Mouse (Mus musculus) hindbrain, postnatal 0 days (tissue): ENCODE measurements around the gene Luc7l3. TPM values are rescaled to one million over a fixed set of nuclear protein-coding genes. Genes with fewer than 3 reads are reported as not detected.

Experiments used
- ATAC-seq: fragments of 200-750 bp; cut with Nextera tagmentation; 2 replicates; pipeline ENCODE4 v1.8.0; 2017; ENCODE audit warnings: mild to moderate bottlenecking, moderate TSS enrichment, moderate library complexity
- DNase-seq: peaks from one replicate; pipeline ENCODE4 v3.0.0-alpha.2; 2015; ENCODE audit warnings: low spot score
- H3K27ac ChIP-seq: fragments of 300-500 bp; sonication (generic); 2 replicates; pipeline ENCODE4 v1.5.1; 2014; ENCODE audit warnings: mild to moderate bottlenecking
- H3K27me3 ChIP-seq: fragments of 300-500 bp; sonication (generic); 2 replicates; pipeline ENCODE4 v1.6.1; 2014; ENCODE audit warnings: low read length, mixed read lengths; ENCODE audit not compliant: insufficient read depth
- H3K36me3 ChIP-seq: fragments of 300-500 bp; sonication (generic); 2 replicates; pipeline ENCODE4 v1.6.1; 2014; ENCODE audit warnings: low read length, mixed read lengths; ENCODE audit not compliant: insufficient read depth
- H3K4me1 ChIP-seq: fragments of 300-500 bp; sonication (generic); 2 replicates; pipeline ENCODE4 v1.6.1; 2014; ENCODE audit warnings: antibody characterized with exemption, low read length, mixed read lengths; ENCODE audit not compliant: insufficient read depth
- H3K4me2 ChIP-seq: fragments of 300-500 bp; sonication (generic); 2 replicates; pipeline ENCODE4 v1.6.1; 2014; ENCODE audit warnings: low read depth, mild to moderate bottlenecking, low read length, moderate library complexity, mixed read lengths
- H3K4me3 ChIP-seq: fragments of 300-500 bp; sonication (generic); 2 replicates; pipeline ENCODE4 v1.5.1; 2014; ENCODE audit warnings: low read length
- H3K9ac ChIP-seq: fragments of 300-500 bp; sonication (generic); replicated peaks from 2 replicates; pipeline ENCODE4 v1.6.1; 2014; ENCODE audit warnings: mild to moderate bottlenecking, low read length, moderate library complexity, mixed read lengths
- H3K9me3 ChIP-seq: fragments of 300-500 bp; sonication (generic); 2 replicates; pipeline ENCODE4 v1.6.1; 2016; ENCODE audit warnings: low read length, mixed read lengths
- CTCF ChIP-seq: IDR thresholded peaks from 2 replicates; pipeline ENCODE4 v1.5.1; 2016; ENCODE audit warnings: antibody characterized with exemption, control low read depth, low read depth
- WGBS: fragments of 180-500 bp; shearing (Covaris S2); extraction: QIAGEN DNeasy Blood & Tissue Kit; methylation state at CpG from one replicate; pipeline ENCODE4 v1.1.7; 2014; 5-methylcytosine and 5-hydroxymethylcytosine counted together
- polyA plus RNA-seq: library from polyadenylated mRNA; unstranded; fragments of >200 nt; fragmentation: Nextera tagmentation; extraction: Ambion mirVana; gene quantifications from 2 replicates; pipeline ENCODE4 v1.2.1, GENCODE M21; 2015
- total RNA-seq: library from RNA; depleted of rRNA; stranded (reverse); fragments of >200 nt; gene quantifications from 2 replicates; pipeline ENCODE4 v1.2.3, GENCODE M21; 2014; rRNA removed

Luc7l3 gene
- 36.8 and 44.3 TPM in 2 replicates for total RNA-seq
- polyA plus RNA-seq: 101 and 115 TPM in 2 replicates

- ATAC-seq: peak; percentile 97
- peak; percentile 97 for DNase-seq
- peak within 1 kb of the TSS; percentile 99 for H3K27ac ChIP-seq
- peak within 1 kb of the TSS; percentile 87 for H3K4me2 ChIP-seq
- peaks cover 14% of the 10 kb centered on the region for H3K4me1 ChIP-seq
- peak within 1 kb of the TSS; percentile 99 for H3K9ac ChIP-seq
- H3K27me3 ChIP-seq: no peaks in the 10 kb centered on the region
- no peak for TF ChIP-seq CTCF
- no peaks in the 10 kb centered on the region for H3K9me3 ChIP-seq
- H3K36me3 ChIP-seq: no peaks in the 10 kb centered on the region
- under 1% methylated on average over 36 of the region's 36 CpGs for WGBS
- H3K4me3 ChIP-seq: peak within 1 kb of the TSS; percentile 86
These were observed at the start of gene Luc7l3 for GRCm38 (mm10) chr11:94321931-94322400. Luc7l3 (minus strand) TSS chr11:94321988.

GRCm38 (mm10) chr11:94370809-94371208, 49.0 kb upstream of the Luc7l3 start:
- H3K27ac ChIP-seq: no peak overlapping the region
- no peaks in the 10 kb centered on the region for H3K9me3 ChIP-seq
- no peaks in the 10 kb centered on the region for H3K27me3 ChIP-seq
- H3K4me1 ChIP-seq: no peaks in the 10 kb centered on the region
- H3K4me3 ChIP-seq: no peak overlapping the region
- no peak for TF ChIP-seq CTCF
- no peak overlapping the region for H3K4me2 ChIP-seq
- WGBS: 49% methylated on average over 5 of the region's 5 CpGs
- no peaks in the 10 kb centered on the region for H3K36me3 ChIP-seq
- no peak overlapping the region for H3K9ac ChIP-seq
- ATAC-seq (no peak), DNase-seq (no peak)

- Histone ChIP-seq H3K4me2 (no peak overlapping the region), H3K9ac (no peak overlapping the region), H3K4me3 (no peak overlapping the region), H3K27ac (no peak overlapping the region), H3K4me1 (no peaks in the 10 kb centered on the region), H3K9me3 (no peaks in the 10 kb centered on the region), H3K36me3 (no peaks in the 10 kb centered on the region), H3K27me3 (no peaks in the 10 kb centered on the region)
- ATAC-seq (no peak), DNase-seq (no peak)
- TF ChIP-seq CTCF: no peak
- WGBS: 84% methylated on average over 6 of the region's 6 CpGs
These were observed 48.2 kb upstream of the Luc7l3 start for GRCm38 (mm10) chr11:94369981-94370380.

GRCm38 (mm10) chr11:94365340-94365739, 43.6 kb upstream of the Luc7l3 start:
- no peak for TF ChIP-seq CTCF
- Histone ChIP-seq H3K36me3 (no peaks in the 10 kb centered on the region), H3K27me3 (no peaks in the 10 kb centered on the region), H3K9ac (no peak overlapping the region), H3K4me3 (no peak overlapping the region), H3K4me1 (no peaks in the 10 kb centered on the region), H3K4me2 (no peak overlapping the region), H3K9me3 (no peaks in the 10 kb centered on the region), H3K27ac (no peak overlapping the region)
- ATAC-seq: no peak
- no peak for DNase-seq
- 75% methylated on average over 3 of the region's 3 CpGs for WGBS

- WGBS: 79% methylated on average over 7 of the region's 7 CpGs
- H3K9ac ChIP-seq: no peak overlapping the region
- TF ChIP-seq CTCF: no peak
- H3K4me1 ChIP-seq: no peaks in the 10 kb centered on the region
- no peaks in the 10 kb centered on the region for H3K36me3 ChIP-seq
- no peak overlapping the region for H3K4me3 ChIP-seq
- H3K9me3 ChIP-seq: no peaks in the 10 kb centered on the region
- H3K27ac ChIP-seq: no peak overlapping the region
- no peak for DNase-seq
- no peak overlapping the region for H3K4me2 ChIP-seq
- ATAC-seq: no peak
- H3K27me3 ChIP-seq: no peaks in the 10 kb centered on the region
These were observed 41.9 kb upstream of the Luc7l3 start for GRCm38 (mm10) chr11:94363690-94364089.

GRCm38 (mm10) chr11:94362101-94362500, 40.3 kb upstream of the Luc7l3 start:
- ATAC-seq (no peak), DNase-seq (no peak)
- Histone ChIP-seq H3K4me2 (no peak overlapping the region), H3K27ac (no peak overlapping the region), H3K4me1 (no peaks in the 10 kb centered on the region), H3K9ac (no peak overlapping the region), H3K4me3 (no peak overlapping the region), H3K27me3 (no peaks in the 10 kb centered on the region), H3K9me3 (no peaks in the 10 kb centered on the region), H3K36me3 (no peaks in the 10 kb centered on the region)
- WGBS: 81% methylated on average over 5 of the region's 5 CpGs
- no peak for TF ChIP-seq CTCF

GRCm38 (mm10) chr11:94361166-94361870, 39.5 kb upstream of the Luc7l3 start:
- ATAC-seq (no peak), DNase-seq (no peak)
- no peaks in the 10 kb centered on the region for H3K27me3 ChIP-seq
- H3K4me2 ChIP-seq: no peak overlapping the region
- no peaks in the 10 kb centered on the region for H3K4me1 ChIP-seq
- H3K9ac ChIP-seq: no peak overlapping the region
- H3K9me3 ChIP-seq: no peaks in the 10 kb centered on the region
- 93% methylated on average over 14 of the region's 14 CpGs for WGBS
- no peak for TF ChIP-seq CTCF
- no peak overlapping the region for H3K27ac ChIP-seq
- no peaks in the 10 kb centered on the region for H3K36me3 ChIP-seq
- H3K4me3 ChIP-seq: no peak overlapping the region
